In the genomic region with DNA sequence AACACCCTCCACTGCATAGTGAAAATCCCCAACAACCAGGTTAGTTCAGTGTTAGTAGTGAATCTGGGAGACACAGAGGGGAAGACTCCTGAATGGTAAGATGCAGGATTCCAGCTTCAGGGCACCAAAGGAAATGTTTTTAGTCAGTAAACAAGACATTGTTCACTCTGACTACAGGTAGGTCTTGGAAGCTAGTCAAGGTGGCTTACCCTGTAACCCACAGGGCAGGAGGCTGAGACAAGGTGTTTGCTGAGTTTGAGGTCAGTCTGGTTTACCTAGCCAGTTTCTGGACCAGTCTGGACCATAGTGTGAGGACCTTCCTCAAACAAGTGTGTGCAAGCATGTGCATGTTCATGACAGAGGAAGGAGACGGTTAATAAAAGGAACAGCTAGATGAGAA, we compare ENCODE assay signal across 19 mouse cellular contexts. TPM values are rescaled to one million over a fixed set of nuclear protein-coding genes. Genes with fewer than 3 reads are reported as not detected.
"Had no signal": no experiment of that assay in that cellular context is flagged by ENCODE, and none has a peak within 500 bp of the region (broad histone marks: within the 10 kb centered on the region; RNA-seq: fewer than 3 reads in every experiment).

No protein-coding gene starts in this region.

- H3K4me1 ChIP-seq: neural tube, embryonic 12.5 days; neural tube, embryonic 13.5 days; neural tube, embryonic 15.5 days; stomach, embryonic 15.5 days had no signal

- H3K27me3 ChIP-seq: neural tube, embryonic 12.5 days; neural tube, embryonic 13.5 days; neural tube, embryonic 15.5 days; stomach, embryonic 15.5 days had no signal

- H3K9me3 ChIP-seq: neural tube, embryonic 12.5 days; stomach, embryonic 15.5 days had no signal

- H3K27ac ChIP-seq: neural tube, embryonic 12.5 days; neural tube, embryonic 13.5 days; neural tube, embryonic 15.5 days; stomach, embryonic 15.5 days; stomach, postnatal 0 days had no signal

- H3K4me3 ChIP-seq: neural tube, embryonic 12.5 days; neural tube, embryonic 13.5 days; neural tube, embryonic 15.5 days; stomach, embryonic 15.5 days had no signal

- DNase-seq: retina, postnatal 1 day; right cerebral cortex, adult 18-20 months; right cerebral cortex, postnatal 14 days; right cerebral cortex, postnatal 25 days; right cerebral cortex, postnatal 4 days; spleen, adult 18-20 months; thymus, adult 18-20 months; thymus, adult 2 months; thymus, postnatal 14 days; thymus, postnatal 25 days; thymus, postnatal 36 days; thymus, postnatal 4 days had no signal

- H3K4me2 ChIP-seq: neural tube, embryonic 12.5 days; neural tube, embryonic 13.5 days; neural tube, embryonic 15.5 days; stomach, embryonic 15.5 days had no signal

- H3K36me3 ChIP-seq: neural tube, embryonic 12.5 days; neural tube, embryonic 13.5 days; neural tube, embryonic 15.5 days; stomach, embryonic 15.5 days had no signal

- H3K9ac ChIP-seq: neural tube, embryonic 12.5 days; neural tube, embryonic 13.5 days; neural tube, embryonic 15.5 days; stomach, embryonic 15.5 days had no signal

RNA-seq across cellular contexts. Expression of a gene that starts 22.2 kb away (rescaled TPM):
- polyA plus RNA-seq: small intestine, adult 2 months; spleen, adult 2 months had no signal
